Mouse (Mus musculus): ENCODE data around the gene Plk1. TPM values are rescaled to one million over a fixed set of nuclear protein-coding genes. Genes with fewer than 3 reads are reported as not detected.
A peak's percentile ranks its signal among the peaks of the same experiment; 100 is the strongest.

Gene Plk1
- total RNA-seq, 2 experiments from 2014 or later = 25.2 to 26.5 TPM

DNA sequence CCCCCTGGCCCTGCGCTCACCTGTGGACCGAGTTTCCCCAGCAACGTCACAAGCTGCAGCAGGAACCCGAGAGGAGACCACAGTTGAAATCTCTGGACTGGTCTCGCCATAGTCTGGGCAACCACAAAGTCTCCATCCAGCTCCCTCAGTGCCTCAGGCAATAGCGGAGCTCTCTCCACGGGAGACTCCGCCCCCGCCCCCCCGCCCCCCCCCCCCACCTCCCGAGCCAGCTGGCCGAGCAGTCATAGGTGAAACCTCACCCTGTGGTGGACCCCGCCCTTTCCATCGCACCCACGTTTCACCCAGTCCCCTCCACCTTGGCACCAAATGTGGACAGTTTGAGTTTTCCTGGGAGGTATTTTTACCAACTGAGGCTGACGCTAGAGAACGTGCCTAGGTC, 26.8 kb downstream of the Plk1 start, which contains the start of gene Ern2:
Gene Ern2, minus strand, starts transcription at position 165 of the 400 bp plus-strand sequence.
- ATAC-seq (replicated peaks; ENCODE audit: low FRiP score, poor library complexity, severe bottlenecking) = no peak

DNA sequence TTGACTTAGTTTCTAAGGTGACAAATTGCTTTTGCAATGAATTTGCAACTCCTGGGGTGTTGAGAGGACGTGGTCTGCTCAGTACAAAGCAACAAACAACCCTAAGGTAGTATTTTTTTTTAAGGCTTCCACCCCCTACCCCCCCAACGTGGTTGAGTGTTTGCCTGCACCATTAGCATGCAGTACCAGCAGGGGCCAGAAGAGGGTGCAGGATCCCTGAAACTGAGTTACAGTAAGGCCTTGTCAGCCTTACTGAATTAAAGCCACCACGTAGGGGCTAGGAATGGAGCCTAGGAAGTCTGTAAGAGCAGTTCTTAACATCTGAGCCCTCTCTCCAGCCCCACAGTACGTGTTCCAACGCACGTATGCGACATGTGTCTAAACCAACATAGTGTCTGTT, 30.2 kb downstream of the Plk1 start:
- ATAC-seq (replicated peaks; ENCODE audit: low FRiP score, poor library complexity, severe bottlenecking) = peak; percentile 90

DNA sequence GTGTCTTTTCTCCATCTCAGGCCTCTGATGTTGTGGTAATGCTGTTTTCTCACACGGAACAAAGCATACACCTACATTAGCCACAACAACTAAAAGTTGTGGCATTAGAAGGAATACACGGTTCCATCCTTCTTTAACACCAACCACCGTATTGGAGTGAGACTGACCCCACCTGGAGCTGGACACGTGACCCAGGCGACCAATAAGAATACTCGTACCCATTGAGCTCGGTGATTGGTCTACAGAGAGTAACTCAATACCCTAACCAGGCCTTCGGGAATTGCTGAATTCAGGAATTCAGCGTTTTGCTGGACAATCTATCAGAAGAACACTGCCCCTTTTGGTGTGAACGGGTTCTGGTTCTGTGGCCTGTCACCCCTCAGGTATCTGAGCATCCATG, 31.9 kb downstream of the Plk1 start:
- no peak for ATAC-seq (replicated peaks; ENCODE audit: low FRiP score, poor library complexity, severe bottlenecking)

DNA sequence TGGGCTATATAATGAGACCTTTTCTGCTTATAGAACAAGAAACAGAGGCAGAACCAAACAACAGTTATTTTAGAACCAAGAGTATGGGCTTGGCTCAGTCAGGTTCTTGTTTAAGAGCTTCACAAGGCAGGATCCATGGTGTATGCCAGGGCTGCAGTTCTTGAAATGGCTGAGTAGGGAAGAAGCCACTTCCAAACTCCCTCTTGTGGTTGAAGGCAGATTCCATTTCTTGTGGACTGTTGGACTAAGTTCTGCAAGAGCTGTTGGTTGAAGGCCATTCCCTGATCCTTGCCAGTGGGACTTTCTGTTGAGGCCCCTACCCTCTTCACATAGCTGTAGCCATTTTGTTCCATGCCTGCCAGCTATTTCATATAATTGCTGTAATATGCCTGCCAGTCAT, 34.7 kb downstream of the Plk1 start:
- ATAC-seq (replicated peaks; ENCODE audit: low FRiP score, poor library complexity, severe bottlenecking) = no peak

DNA sequence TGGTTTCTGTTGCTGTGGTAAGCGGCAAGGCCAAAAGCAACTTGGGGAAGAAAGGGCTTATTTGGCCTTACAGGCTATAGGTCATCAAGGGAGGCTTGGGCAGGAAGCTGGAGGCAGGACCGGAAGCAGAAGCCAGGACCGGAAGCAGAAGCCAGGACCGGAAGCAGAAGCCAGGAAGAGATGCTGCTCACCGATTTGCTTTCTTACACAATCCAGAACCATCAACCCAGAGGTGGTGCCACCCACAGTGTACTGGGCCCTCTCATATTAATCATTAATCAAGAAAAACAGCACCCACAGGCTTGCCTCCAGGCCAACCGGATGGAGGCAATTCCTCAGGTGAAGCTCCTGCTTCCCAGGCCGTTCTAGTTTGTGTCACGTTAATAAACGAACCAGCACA, 37.5 kb downstream of the Plk1 start:
- ATAC-seq (replicated peaks; ENCODE audit: low FRiP score, poor library complexity, severe bottlenecking) = no peak

DNA sequence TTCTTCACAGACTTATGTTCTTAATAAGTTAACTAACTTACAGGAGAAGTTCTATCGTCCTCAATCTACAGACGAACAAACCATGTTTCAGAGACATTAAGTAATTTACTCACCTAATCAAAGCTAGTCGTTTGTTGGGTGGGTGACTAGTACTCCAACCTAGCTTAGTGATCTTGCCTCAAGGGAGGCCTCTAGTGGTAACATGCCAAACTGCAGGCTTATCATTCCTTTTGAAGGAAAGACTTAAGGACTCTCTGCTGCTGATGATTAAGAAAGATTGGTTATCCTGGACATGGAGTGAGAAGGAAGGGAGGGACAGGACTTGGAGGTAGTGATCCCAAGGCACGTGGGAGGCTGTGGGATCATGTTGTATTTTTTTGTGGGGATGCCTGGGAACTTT, 38.1 kb downstream of the Plk1 start:
- ATAC-seq (replicated peaks; ENCODE audit: low FRiP score, poor library complexity, severe bottlenecking) = peak; percentile 73

DNA sequence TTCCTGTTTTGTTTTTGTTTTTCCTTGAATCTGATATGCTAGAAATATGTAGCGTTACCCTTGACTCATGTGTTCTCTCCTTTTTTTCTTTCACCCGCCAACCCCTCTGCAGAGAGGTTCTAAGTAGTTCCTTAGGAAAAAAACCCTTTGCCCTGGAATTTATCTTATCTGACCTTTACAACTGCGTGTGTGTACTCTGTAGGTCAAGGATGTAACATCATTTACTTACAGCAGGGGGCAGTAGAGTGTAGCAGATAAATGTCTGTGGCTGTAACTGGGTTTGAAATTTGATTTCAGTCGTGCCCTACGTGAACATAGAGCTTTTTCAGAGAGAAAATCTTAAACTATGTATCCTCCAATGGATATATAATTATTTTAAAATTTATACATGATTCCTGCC, 40.1 kb downstream of the Plk1 start:
- ATAC-seq (replicated peaks; ENCODE audit: low FRiP score, poor library complexity, severe bottlenecking) = no peak

DNA sequence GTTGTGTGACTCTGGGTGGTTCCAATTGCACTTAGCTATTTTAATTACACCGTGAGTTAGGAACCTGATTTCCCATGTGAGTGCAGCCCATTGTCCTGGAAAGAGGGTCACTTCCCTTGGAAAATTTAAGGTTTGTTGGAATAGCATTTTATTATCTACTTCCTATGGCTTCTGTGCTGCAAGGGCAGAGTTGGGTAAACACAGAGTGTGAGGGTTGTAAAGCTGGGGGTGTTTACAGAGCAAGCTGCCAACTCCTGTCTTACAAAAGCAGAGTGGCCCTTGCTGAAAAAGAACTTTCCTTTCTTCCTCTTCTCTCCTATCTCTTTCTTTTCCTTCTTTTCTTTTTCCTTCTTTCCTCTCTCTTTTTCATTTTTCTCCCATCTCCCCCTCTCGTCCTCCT, 44.7 kb downstream of the Plk1 start:
- ATAC-seq (replicated peaks; ENCODE audit: low FRiP score, poor library complexity, severe bottlenecking) = no peak

DNA sequence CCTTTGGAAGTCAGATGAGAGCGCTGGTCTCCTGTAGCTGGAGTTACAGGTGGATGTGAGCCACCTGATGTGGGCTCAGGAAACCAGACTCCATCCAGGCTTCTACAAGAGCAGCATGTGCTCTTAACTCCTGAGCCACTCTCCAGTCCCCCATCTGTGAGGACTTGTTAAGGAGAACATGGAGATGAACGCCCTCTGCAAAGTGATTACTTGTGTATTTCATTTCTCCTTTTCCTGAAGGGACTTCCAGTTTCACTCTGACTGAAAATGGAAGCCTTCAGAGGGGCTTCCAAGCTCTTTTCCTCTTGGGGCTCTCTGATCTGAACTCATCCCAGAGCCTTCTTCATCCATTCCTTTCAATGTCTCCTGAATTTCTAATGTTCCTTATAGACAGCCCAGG, 46.9 kb downstream of the Plk1 start:
- ATAC-seq (replicated peaks; ENCODE audit: low FRiP score, poor library complexity, severe bottlenecking) = no peak

DNA sequence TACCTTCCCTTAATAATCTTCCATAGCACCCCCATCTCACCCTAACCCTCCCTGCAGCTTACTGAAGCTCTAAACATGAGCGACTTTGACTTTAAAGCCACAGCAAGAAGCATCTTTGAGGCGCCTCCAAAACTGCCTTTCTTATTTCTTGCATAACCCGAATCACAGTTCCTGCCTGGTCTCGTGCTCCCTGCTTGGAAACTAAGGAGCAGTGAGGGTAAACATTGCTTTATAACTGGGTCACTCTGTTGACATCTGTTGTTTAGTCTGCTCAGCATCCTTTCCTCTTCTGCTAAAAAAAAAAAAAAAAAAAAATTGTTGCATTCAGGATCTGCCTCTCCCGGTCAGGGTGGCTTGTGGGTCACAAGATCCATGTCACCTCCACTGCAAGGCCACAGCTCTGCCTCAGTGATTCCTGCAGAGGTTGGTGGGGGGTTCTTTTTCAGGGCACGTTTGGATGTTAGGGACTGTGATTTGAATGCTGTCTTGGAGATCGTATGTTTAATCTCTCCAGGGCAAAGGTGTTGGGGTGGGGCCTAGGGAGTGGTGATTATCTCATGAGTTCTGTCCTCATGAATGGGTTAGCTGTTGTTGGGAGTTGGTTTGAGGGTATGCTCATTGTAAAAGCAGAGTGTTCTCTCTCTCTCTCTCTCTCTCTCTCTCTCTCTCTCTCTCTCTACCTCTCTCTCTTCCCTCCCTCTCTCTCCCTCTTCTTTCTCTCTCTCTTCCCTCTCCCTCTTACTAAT, 49.2 kb downstream of the Plk1 start:
- no peak for ATAC-seq (replicated peaks; ENCODE audit: low FRiP score, poor library complexity, severe bottlenecking)

DNA sequence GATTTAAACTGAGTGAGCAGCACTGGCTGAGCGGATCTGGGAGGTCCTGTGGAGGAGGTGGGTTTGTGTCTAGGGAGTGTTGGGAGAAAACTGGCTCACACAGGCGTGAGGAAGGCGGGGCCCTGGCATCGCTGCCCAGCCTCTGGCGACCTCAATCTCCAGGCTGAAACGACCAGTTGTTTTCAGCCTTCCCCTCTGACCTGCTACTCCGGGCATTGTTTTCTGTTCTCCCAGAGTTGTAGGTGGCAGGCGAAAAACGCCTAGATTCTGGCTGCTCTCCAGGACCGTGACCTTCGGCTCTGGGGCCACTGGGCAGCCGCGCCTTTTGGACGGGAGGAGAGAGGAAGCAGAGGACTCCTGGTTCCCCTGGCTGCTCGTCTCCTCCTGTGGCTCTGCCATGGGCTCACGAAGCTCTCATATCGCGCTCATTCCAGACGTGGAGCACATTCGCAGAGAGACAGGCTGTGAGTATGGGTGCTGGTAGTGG, 60.1 kb downstream of the Plk1 start, which contains the start of gene Chp2:
Gene Chp2, plus strand, starts transcription at position 182 of the 487 bp plus-strand sequence.
- no peak for ATAC-seq (replicated peaks; ENCODE audit: low FRiP score, poor library complexity, severe bottlenecking)

Other genes with a start within 250 kb of the Plk1 start
- gene Cog7, start 177.7 kb upstream of the Plk1 start, total RNA-seq (2015; ENCODE audit: low replicate concordance) = 0.19 and 4.4 TPM in 2 replicates
- gene Cog7, start 177.7 kb upstream of the Plk1 start, total RNA-seq (2017; ENCODE audit: low replicate concordance) = 2.5 and 4.2 TPM in 2 replicates
- 3.6 and 5.4 TPM in 2 replicates for gene Gga2, start 138.2 kb upstream of the Plk1 start, total RNA-seq (2015; ENCODE audit: low replicate concordance)
- gene Gga2, start 138.2 kb upstream of the Plk1 start, total RNA-seq (2017; ENCODE audit: low replicate concordance) = 3.2 and 5.2 TPM in 2 replicates
- gene Ubfd1, start 92.3 kb upstream of the Plk1 start, total RNA-seq (2015; ENCODE audit: low replicate concordance) = 6.7 and 9.8 TPM in 2 replicates
- gene Ubfd1, start 92.3 kb upstream of the Plk1 start, total RNA-seq (2017; ENCODE audit: low replicate concordance) = 5.5 and 7.7 TPM in 2 replicates
- gene Ears2, start 92.2 kb upstream of the Plk1 start, total RNA-seq (2015; ENCODE audit: low replicate concordance) = 0.42 TPM in 1 of 2 replicates, not detected in the other
- 0.43 and 0.56 TPM in 2 replicates for gene Ears2, start 92.2 kb upstream of the Plk1 start, total RNA-seq (2017; ENCODE audit: low replicate concordance)
- 69.2 and 72.3 TPM in 2 replicates for gene Ndufab1, start 57.6 kb upstream of the Plk1 start, total RNA-seq (2015; ENCODE audit: low replicate concordance)
- 16.9 and 27.0 TPM in 2 replicates for gene Ndufab1, start 57.6 kb upstream of the Plk1 start, total RNA-seq (2017; ENCODE audit: low replicate concordance)
- 5.4 and 10.0 TPM in 2 replicates for gene Palb2, start 26.5 kb upstream of the Plk1 start, total RNA-seq (2015; ENCODE audit: low replicate concordance)
- 7.9 and 13.0 TPM in 2 replicates for gene Palb2, start 26.5 kb upstream of the Plk1 start, total RNA-seq (2017; ENCODE audit: low replicate concordance)
- gene Dctn5, start 26.4 kb upstream of the Plk1 start, total RNA-seq (2015; ENCODE audit: low replicate concordance) = 20.3 and 33.0 TPM in 2 replicates
- gene Dctn5, start 26.4 kb upstream of the Plk1 start, total RNA-seq (2017; ENCODE audit: low replicate concordance) = 18.3 and 29.3 TPM in 2 replicates
- gene Ern2, start 26.8 kb downstream of the Plk1 start, total RNA-seq (2015; ENCODE audit: low replicate concordance) = not detected in 2 replicates
- not detected in 2 replicates for gene Ern2, start 26.8 kb downstream of the Plk1 start, total RNA-seq (2017; ENCODE audit: low replicate concordance)
- gene Chp2, start 60.1 kb downstream of the Plk1 start, total RNA-seq (2015; ENCODE audit: low replicate concordance) = 1.9 TPM in 1 of 2 replicates, not detected in the other
- 2.3 and 6.1 TPM in 2 replicates for gene Chp2, start 60.1 kb downstream of the Plk1 start, total RNA-seq (2017; ENCODE audit: low replicate concordance)
- 29.7 and 33.6 TPM in 2 replicates for gene Prkcb, start 129.3 kb downstream of the Plk1 start, total RNA-seq (2015; ENCODE audit: low replicate concordance)
- gene Prkcb, start 129.3 kb downstream of the Plk1 start, total RNA-seq (2017; ENCODE audit: low replicate concordance) = 18.3 and 20.2 TPM in 2 replicates

All from erythroblast, adult 5-6 weeks (primary cell).